Mouse (Mus musculus) left cerebral cortex, adult 18-20 months (tissue): ENCODE data around the gene Klhl29. TPM values are rescaled to one million over a fixed set of nuclear protein-coding genes. Genes with fewer than 3 reads are reported as not detected.

Experiments
- DNase-seq, 2 experiments: peaks; one replicate each; pipeline ENCODE4 v3.0.0; 2021 to 2022; ENCODE audit warnings: low spot score in 2 of 2, mixed read lengths in 1 of 2
- total RNA-seq, 2 experiments: library from RNA; stranded (reverse); gene quantifications; 2 replicates each; pipeline ENCODE4 v1.2.3; 2021

The Klhl29 gene
- total RNA-seq, 2 experiments from 2014 or later, result 34.2 to 39.1 TPM

DNA sequence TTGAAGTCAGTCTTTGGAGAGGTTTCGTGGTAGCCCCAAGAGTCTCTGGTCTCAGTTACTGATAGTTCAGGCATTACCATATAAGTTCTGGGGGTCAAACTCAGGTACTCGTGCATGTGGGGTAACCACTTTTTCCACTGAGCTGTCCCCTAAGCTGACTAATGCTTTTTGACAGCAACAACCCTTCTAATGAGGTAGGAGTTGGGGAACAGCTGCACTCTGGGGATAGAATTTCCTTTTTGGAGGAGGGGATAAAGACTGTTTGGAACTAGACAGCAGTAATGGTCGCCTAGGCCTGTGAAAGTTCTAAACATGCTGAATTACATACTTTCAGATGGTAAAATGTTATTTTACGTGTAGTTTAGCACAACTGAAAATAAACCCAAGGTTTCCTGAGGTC is 184.3 kb downstream of the Klhl29 start:
- DNase-seq, result no peak

DNA sequence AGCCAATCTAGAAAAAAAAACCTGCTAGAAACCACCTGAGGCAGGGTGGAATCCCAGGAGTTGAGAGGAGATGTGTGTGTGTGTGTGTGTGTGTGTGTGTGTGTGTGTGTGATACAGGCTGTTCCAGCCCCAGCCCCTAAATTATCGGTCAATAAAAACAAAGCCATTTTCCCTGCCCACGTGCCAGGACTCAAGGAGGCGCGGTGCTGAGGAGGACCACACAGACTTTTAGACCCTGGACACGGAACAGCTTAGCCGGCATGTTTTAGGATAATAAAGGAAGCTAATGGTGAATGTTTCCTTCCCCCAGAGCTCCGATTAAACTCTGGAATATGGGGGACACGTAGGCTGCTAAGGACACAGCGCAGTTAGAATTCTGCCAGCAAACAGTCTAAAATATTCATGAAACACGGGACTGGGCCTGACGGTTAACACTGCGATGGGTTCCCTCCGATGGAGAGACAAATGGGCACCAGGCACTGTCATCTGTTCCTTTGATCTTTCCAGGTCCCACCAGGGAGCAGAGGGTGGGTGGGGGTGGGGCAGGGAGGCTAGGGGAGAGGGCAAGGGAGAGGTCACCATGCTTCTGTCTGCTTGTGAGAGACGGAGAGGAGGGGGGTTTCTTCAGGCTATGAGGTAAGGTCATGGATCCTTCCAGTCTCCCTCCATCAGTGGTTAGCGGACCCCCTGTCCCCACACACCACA is 185.9 kb downstream of the Klhl29 start:
- DNase-seq, result no peak

GRCm38 (mm10) chr12:5188899-5189298 is 186.6 kb downstream of the Klhl29 start:
- no peak for DNase-seq

- no peak for DNase-seq
Measured at GRCm38 (mm10) chr12:5187773-5188333, 187.6 kb downstream of the Klhl29 start.

- no peak for DNase-seq
Measured at GRCm38 (mm10) chr12:5186645-5187044, 188.8 kb downstream of the Klhl29 start.

- DNase-seq, result no peak
Measured at GRCm38 (mm10) chr12:5185603-5186002, 189.9 kb downstream of the Klhl29 start.

- DNase-seq, result no peak
Measured at GRCm38 (mm10) chr12:5182586-5182985, 192.9 kb downstream of the Klhl29 start.

- DNase-seq, result peak in 1 of 2 experiments; percentile 60
Measured at GRCm38 (mm10) chr12:5182165-5182564, 193.3 kb downstream of the Klhl29 start.

GRCm38 (mm10) chr12:5176716-5177341 is 198.7 kb downstream of the Klhl29 start:
- DNase-seq, result no peak

DNA sequence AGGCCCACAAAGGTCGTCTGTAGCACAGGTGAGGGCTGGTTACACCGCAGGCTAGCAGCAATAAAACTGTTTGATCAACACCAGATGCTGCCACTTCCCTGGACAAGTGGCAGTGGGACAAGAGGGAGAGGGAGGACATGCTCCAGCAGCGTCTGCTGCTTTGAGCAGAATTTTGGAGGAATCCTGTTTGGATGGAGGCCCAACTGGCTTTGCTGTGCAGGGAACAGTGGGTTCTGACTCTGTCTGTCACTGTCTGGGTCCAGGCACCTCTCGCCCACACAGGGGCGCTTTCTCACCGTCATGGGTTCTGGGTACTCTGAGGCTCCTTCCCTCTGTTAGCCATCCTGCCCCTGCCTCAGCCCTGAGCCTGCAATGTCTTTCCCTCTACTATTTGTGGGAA is 209.3 kb downstream of the Klhl29 start:
- DNase-seq, result no peak

DNA sequence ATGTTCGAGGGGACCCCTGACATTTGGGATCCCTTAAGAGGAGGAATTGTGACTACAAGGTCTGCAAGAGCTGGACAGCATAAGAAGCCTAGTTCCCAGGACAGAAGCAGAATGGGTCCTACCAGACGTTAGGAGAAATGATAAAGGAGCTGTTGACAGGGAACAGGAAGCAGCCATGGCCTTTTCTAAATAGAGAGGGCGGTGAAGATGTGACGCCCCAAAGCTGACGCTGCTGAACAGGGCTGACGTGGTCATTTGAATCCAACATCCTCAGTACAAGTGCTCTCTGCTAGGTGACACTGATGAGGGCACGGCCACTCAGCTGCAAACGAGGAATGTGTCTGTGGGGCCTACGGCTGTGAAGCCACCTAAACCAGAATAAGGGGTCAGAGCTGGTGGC is 210.1 kb downstream of the Klhl29 start:
- no peak for DNase-seq

- DNase-seq, result peak; percentile 34 to 60
Measured at GRCm38 (mm10) chr12:5162672-5163071, 212.8 kb downstream of the Klhl29 start.

DNA sequence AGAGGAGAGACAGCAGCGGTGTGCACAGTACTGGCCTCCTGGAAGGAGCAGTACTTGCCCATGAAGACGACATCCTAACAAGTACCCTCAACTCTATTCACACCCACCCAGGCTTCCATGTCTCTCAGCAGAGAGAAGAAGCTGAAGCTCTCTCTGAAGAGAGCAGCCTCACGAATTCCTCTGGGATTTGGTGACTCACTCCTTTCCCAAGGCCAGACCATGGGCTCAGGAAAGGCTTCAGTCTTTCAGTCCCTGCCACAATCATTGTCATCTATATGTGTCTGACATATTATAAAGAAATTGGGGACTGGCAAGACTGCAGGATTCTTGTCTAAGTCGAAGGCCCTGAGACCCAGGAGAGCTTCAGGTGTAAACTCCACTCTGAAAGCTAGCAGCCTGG is 213.9 kb downstream of the Klhl29 start:
- no peak for DNase-seq

DNA sequence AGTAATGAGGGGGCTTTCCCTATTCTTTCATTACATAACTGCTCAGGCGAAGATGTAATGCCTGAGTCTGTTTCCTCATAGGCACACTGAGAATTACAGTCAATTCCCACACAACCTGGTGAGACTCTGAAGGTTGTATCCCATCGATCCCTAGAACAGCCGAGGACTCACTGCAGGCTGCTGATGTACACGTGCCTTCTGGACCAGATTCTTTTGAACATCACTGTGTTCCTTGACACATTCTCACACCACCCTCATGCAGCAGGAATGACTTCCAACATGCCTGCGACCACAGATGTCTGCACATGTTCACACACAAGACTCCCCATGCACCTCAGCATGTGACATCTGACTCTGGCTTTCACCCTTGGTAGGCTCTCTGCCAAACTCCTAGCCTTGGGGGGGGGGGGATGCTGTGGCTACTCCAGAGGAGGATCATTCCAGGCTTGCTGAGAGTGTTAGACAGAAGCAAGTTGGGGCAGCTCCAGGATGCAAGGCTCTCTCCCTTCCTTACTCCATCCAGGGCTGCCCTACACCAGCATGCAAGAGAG is 217.5 kb downstream of the Klhl29 start:
- DNase-seq, result no peak

GRCm38 (mm10) chr12:5157021-5157681 is 218.3 kb downstream of the Klhl29 start:
- DNase-seq, result peak; percentile 58 to 82

GRCm38 (mm10) chr12:5155177-5155576 is 220.3 kb downstream of the Klhl29 start:
- peak in 1 of 2 experiments; percentile 59 for DNase-seq

DNA sequence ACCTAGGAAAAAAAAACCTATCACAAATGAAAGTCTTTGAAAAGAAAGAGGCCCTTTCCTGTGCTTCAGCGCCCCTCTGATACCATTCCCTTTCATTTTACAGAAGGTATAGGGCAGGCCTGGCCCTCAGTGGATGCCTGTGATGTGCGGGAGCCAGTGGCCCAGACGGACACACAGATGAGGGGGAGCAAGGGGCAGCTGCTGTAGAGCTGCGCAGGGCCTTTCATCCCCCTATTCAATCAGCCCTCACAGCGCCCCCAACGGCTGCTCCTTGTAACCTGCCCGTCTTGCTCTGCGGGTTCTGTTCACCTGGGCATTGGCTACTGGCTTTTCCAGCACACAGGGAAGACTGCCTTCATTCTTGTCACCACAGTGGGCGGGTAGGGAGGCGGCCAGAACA is 223.6 kb downstream of the Klhl29 start:
- DNase-seq, result no peak

- no peak for DNase-seq
Measured at GRCm38 (mm10) chr12:5147346-5148035, 228.0 kb downstream of the Klhl29 start.

DNA sequence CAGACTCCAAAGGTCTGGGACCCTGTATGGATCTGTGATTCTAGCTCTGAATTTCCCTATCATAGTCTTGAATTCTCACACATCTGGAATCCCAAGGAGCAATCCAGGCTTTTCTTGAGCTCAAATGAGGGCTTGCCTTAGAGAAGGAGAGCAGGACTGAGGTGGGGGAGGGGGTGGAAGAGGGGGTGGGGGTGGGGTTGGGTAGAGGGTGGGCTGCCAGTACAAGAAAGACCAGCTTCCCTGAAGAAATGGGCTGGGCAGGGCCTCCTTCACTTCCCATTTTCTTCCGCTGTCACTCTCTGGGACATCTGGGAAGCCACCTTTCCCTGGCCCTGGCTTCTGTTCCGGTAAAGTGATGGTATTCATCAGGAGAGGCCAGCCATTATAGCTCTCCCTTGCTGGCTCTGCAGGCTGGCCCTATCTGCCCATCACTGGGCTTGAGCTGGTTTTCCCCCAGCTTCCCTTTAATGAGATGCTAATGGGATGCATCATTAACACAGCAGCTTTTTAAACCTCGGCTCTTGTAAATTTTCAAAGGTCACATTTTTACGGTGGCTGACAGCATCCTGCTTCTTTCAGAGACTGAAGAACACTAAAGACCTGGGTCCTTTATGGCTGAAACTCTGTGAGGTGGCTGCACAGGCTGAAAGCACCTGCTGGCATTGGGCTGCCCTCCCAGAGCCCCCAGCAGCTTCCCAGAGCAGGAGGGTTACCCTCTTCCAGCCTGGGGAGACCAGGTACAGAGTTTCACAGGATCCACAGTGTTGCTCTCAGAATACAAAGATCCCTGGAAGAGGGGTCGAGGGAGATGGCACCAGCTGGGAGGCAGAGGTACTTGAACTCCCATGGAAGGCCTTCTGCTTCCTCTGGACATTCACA is 231.3 kb downstream of the Klhl29 start:
- no peak for DNase-seq

GRCm38 (mm10) chr12:5143224-5143623 is 232.3 kb downstream of the Klhl29 start:
- DNase-seq, result no peak
